Mouse (Mus musculus) heart, embryonic 11.5 days (tissue): Measurements from ENCODE around the gene Arhgef17. TPM values are rescaled to one million over a fixed set of nuclear protein-coding genes. Genes with fewer than 3 reads are reported as not detected.

Experiments used
- ATAC-seq: fragments of 200-750 bp; cut with Nextera tagmentation; replicated peaks from 2 replicates; pipeline ENCODE4 v1.8.0; 2017; ENCODE audit warnings: moderate library complexity; ENCODE audit not compliant: insufficient number of reproducible peaks, low FRiP score, low TSS enrichment
- H3K27ac ChIP-seq: fragments of 300-500 bp; sonication (generic); 2 replicates; pipeline ENCODE4 v1.5.1; 2014; ENCODE audit warnings: mild to moderate bottlenecking, low read depth, low read length
- H3K27me3 ChIP-seq: fragments of 300-500 bp; sonication (generic); 2 replicates; pipeline ENCODE4 v1.6.1; 2014; ENCODE audit warnings: mild to moderate bottlenecking, low read length, mixed read lengths; ENCODE audit not compliant: control insufficient read depth, insufficient read depth
- H3K36me3 ChIP-seq: fragments of 300-500 bp; sonication (generic); 2 replicates; pipeline ENCODE4 v1.6.1; 2014; ENCODE audit warnings: mild to moderate bottlenecking, low read length, moderate library complexity, mixed read lengths; ENCODE audit not compliant: control insufficient read depth, insufficient read depth
- H3K4me1 ChIP-seq: fragments of 300-500 bp; sonication (generic); 2 replicates; pipeline ENCODE4 v1.6.1; 2014; ENCODE audit warnings: low read length; ENCODE audit not compliant: control insufficient read depth, insufficient read depth
- H3K4me2 ChIP-seq: fragments of 300-500 bp; sonication (generic); 2 replicates; pipeline ENCODE4 v1.6.1; 2014; ENCODE audit warnings: mild to moderate bottlenecking, moderate library complexity
- H3K4me3 ChIP-seq: fragments of 300-500 bp; sonication (generic); 2 replicates; pipeline ENCODE4 v1.5.1; 2014; ENCODE audit warnings: low read depth, low read length
- H3K9ac ChIP-seq: fragments of 300-500 bp; sonication (generic); 2 replicates; pipeline ENCODE4 v1.6.1; 2014; ENCODE audit warnings: mild to moderate bottlenecking, low read depth, low read length, moderate library complexity
- H3K9me3 ChIP-seq: fragments of 300-500 bp; sonication (generic); replicated peaks from 2 replicates; pipeline ENCODE4 v1.6.1; 2016; ENCODE audit warnings: low read length; ENCODE audit not compliant: control insufficient read depth
- WGBS: fragments of 180-500 bp; shearing (Covaris S2); extraction: QIAGEN DNeasy Blood & Tissue Kit; methylation state at CpG from one replicate; pipeline ENCODE4 v1.1.7; 2014; ENCODE audit not compliant: insufficient replicate concordance; 5-methylcytosine and 5-hydroxymethylcytosine counted together
- polyA plus RNA-seq: library from polyadenylated mRNA; unstranded; fragments of >200 nt; fragmentation: Nextera tagmentation; extraction: Ambion mirVana; gene quantifications from 2 replicates; pipeline ENCODE4 v1.2.1, GENCODE M21; 2014

Arhgef17 gene
- polyA plus RNA-seq, 1 experiment from 2014 or later: 8.5 TPM

DNA sequence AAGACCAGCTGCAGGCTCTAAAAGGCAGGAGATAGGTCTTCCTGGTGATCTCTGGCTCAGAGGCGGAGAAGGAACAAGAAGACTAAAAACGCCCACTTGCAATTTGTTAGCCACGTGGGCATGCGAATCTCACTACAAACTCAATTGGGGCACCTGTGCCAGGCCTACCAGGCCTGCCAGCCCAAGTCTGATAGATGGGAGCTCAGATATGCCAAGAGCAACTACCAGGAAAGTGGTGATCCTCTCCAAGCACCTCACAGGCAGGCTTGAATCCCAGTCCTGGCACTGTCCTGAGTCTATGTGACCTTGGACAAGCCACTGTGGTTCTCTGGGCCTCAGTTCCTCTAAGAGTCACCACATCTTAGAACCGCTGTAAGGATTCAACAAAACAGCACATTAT lies 70.7 kb downstream of the Arhgef17 start:
- Histone ChIP-seq H3K4me1 (peaks cover 20% of the 10 kb centered on the region), H3K4me3 (no peak overlapping the region)
- ATAC-seq: no peak

DNA sequence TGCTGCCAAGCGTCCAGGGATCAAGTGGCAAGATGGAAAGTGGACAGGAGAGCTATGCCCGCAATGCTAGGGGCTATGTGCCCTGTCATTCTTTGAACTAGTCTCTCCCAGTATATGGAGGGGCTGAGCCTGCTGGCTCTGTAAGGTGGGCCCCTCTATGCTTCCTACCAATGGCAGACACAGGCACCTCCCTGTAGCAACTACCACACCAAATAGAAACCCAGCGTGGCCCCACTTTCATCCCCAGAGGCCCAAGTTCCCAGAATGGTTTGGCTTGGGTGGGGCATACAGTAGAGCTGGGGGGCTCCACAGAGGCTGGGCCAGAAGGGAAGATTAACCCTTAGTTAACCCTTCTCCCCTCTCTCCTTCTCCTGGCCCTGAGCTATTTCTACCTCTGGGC lies 71.5 kb downstream of the Arhgef17 start:
- no peaks in the 10 kb centered on the region for H3K27me3 ChIP-seq
- H3K9ac ChIP-seq: no peak overlapping the region
- H3K27ac ChIP-seq: no peak overlapping the region
- 75% methylated on average over 3 of the region's 3 CpGs for WGBS
- no peaks in the 10 kb centered on the region for H3K9me3 ChIP-seq
- no peak for ATAC-seq
- H3K4me1 ChIP-seq: peaks cover 23% of the 10 kb centered on the region
- H3K4me3 ChIP-seq: no peak overlapping the region
- H3K36me3 ChIP-seq: no peaks in the 10 kb centered on the region
- H3K4me2 ChIP-seq: no peak overlapping the region; the same call in 1 of the 2 replicates

More for the DNA sequence above, 70.7 kb downstream of the Arhgef17 start:
- H3K36me3 ChIP-seq: no peaks in the 10 kb centered on the region
- no peak overlapping the region for H3K27ac ChIP-seq
- no peaks in the 10 kb centered on the region for H3K9me3 ChIP-seq
- 83% methylated on average over 5 of the region's 5 CpGs for WGBS
- no peak overlapping the region for H3K9ac ChIP-seq
- H3K27me3 ChIP-seq: no peaks in the 10 kb centered on the region
- no peak overlapping the region for H3K4me2 ChIP-seq

GRCm38 (mm10) chr7:100855795-100856573 lies 75.9 kb downstream of the Arhgef17 start:
- H3K36me3 ChIP-seq: no peaks in the 10 kb centered on the region
- H3K4me3 ChIP-seq: no peak overlapping the region
- no peaks in the 10 kb centered on the region for H3K27me3 ChIP-seq
- no peak overlapping the region for H3K9ac ChIP-seq
- no peak for ATAC-seq
- WGBS: 66% methylated on average over 5 of the region's 5 CpGs
- peaks cover 49% of the 10 kb centered on the region for H3K4me1 ChIP-seq
- H3K27ac ChIP-seq: no peak overlapping the region
- no peaks in the 10 kb centered on the region for H3K9me3 ChIP-seq
- H3K4me2 ChIP-seq: 0 out of 2 replicates have a peak overlapping the region, but pooled peaks have one; percentile 3

- 42% methylated on average over 4 of the region's 4 CpGs for WGBS
- Histone ChIP-seq H3K4me2 (no peak overlapping the region), H3K27ac (no peak overlapping the region), H3K9me3 (no peaks in the 10 kb centered on the region), H3K9ac (no peak overlapping the region), H3K27me3 (no peaks in the 10 kb centered on the region), H3K4me3 (no peak overlapping the region), H3K36me3 (no peaks in the 10 kb centered on the region), H3K4me1 (peaks cover 42% of the 10 kb centered on the region)
- ATAC-seq: no peak
Measured at GRCm38 (mm10) chr7:100855300-100855699, 76.6 kb downstream of the Arhgef17 start.

DNA sequence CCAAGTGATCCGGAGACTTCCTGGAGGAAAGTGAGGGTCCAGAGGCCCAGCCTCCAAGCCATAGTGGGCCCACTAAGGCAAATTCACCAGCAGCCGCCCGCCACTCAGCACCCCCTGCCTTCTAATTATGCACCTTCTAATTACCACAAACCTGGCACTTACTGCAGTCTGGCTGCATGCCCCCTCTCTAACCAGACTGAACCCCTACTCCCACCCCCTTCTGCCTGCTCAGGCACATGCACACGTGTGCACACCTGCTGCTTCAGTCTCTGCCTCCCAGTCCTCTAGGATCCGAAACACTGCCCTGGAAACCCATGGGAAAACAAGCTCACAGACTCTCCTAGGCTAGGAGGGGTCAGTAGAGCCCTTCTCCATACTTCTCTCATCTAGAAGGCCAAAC lies 77.0 kb downstream of the Arhgef17 start:
- no peak overlapping the region for H3K27ac ChIP-seq
- no peak overlapping the region for H3K4me3 ChIP-seq
- no peak for ATAC-seq
- no peaks in the 10 kb centered on the region for H3K27me3 ChIP-seq
- H3K9ac ChIP-seq: no peak overlapping the region
- H3K36me3 ChIP-seq: no peaks in the 10 kb centered on the region
- no peak overlapping the region for H3K4me2 ChIP-seq
- no peaks in the 10 kb centered on the region for H3K9me3 ChIP-seq
- 69% methylated on average over 5 of the region's 5 CpGs for WGBS
- H3K4me1 ChIP-seq: peaks cover 37% of the 10 kb centered on the region

DNA sequence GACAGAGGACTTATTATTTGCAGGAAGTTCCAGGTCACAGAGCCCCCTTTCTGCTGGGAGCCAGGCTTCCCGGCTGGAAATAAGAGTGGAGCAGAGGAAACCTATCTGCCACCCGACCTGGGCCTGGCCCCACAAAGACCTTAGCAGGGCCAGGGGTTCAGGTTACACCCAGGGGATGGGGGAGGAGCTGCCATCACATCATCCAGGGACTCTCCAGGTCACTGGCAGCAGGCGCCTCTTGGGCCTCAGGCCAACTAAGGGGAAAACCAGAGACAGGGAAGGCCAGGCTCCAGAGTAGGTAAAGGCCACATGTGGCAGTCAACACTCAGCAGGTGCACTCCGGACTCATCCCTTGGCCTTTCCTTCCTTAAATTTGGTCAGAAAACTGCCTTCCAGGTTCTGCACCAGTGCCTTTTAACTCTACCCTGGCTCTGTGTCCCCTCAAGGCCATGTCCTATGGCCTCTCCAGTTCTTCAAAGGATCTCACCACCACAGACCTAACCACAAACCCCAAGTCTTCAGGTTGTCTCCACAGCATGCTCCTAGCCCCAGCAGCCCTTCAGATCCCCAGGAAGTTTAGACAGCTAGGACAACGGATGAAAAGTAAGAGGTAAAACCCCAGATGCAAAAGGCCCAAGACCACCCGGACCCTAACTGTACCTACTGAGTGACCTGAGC lies 77.6 kb downstream of the Arhgef17 start:
- H3K27me3 ChIP-seq: no peaks in the 10 kb centered on the region
- H3K4me3 ChIP-seq: no peak overlapping the region
- no peak for ATAC-seq
- 43% methylated on average over 6 of the region's 6 CpGs for WGBS
- H3K4me1 ChIP-seq: peaks cover 34% of the 10 kb centered on the region
- H3K4me2 ChIP-seq: no peak overlapping the region
- H3K27ac ChIP-seq: no peak overlapping the region
- H3K36me3 ChIP-seq: 0 out of 2 replicates have a peak, but pooled peaks cover 2% of the 10 kb centered on the region
- no peaks in the 10 kb centered on the region for H3K9me3 ChIP-seq
- H3K9ac ChIP-seq: 0 out of 2 replicates have a peak overlapping the region, but pooled peaks have one; percentile 8

DNA sequence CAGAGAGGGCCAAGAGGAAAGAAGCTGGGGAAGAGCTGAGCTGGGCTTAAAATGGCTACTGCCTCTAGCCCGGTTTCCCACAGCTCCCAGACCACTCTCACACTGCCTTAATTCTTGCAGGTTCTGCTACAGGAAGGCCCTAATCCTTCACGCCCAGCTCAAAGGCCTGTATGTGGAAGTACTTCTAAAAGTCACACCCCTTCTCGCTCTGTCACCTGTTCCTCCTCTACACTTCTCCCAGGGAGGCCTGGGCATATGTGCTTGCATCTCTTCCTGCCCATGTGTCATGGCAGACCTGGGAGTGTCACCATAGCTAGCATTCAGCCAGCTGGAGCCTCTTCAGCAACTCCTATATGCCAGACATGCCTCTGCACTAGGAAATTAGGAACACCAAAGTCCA lies 78.5 kb downstream of the Arhgef17 start:
- no peaks in the 10 kb centered on the region for H3K27me3 ChIP-seq
- H3K9ac ChIP-seq: no peak overlapping the region
- WGBS: 78% methylated on average over 3 of the region's 3 CpGs
- H3K9me3 ChIP-seq: no peaks in the 10 kb centered on the region
- no peak for ATAC-seq
- H3K4me1 ChIP-seq: peaks cover 34% of the 10 kb centered on the region
- 0 out of 2 replicates have a peak, but pooled peaks cover 2% of the 10 kb centered on the region for H3K36me3 ChIP-seq
- H3K4me2 ChIP-seq: no peak overlapping the region
- H3K27ac ChIP-seq: no peak overlapping the region
- no peak overlapping the region for H3K4me3 ChIP-seq

DNA sequence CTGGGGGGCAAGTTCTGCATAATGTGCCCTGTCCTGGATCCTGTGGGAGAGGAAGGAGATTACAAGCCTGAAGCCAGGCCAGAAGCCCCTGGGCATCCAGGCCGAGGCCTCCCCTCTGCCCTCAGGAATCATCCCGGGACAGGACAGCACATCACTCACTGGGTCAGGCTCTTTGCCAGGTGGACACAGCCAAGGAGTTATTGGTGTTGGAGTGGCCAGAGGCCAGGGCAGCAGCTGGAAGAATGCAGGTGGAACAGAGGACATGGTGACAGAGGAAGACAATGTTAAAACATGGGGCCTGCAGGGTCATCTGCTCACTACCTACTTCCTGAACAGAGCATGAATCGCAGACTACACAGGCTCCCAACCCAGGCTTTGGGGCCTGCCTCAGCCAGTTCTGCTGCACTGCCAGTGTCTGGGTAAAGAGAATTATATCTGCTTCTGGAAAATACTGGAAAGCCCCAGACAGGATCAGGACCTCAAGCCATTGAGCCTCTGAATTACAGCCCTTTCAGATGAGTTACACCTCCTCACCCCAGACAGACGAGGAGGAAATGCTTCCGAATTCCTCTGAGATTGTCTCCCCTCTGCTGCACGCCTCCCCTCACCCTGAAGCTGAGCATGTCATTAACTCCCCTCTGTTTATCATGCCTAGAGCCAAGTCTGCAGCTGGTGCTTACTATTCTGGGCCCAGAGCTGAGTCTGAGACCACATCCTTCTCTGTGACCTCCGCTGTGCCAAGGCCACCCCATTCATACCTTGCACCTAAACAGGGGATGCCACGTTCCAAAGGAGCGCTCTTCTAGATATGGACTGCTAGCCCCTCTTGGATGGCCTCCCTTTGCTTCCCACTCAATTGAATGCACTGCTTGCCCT lies 80.2 kb downstream of the Arhgef17 start:
- no peak overlapping the region; the same call in 1 of the 2 replicates for H3K27ac ChIP-seq
- 58% methylated on average over 9 of the region's 9 CpGs for WGBS
- peaks cover 34% of the 10 kb centered on the region for H3K4me1 ChIP-seq
- no peak overlapping the region for H3K9ac ChIP-seq
- H3K9me3 ChIP-seq: no peaks in the 10 kb centered on the region
- H3K27me3 ChIP-seq: no peaks in the 10 kb centered on the region
- ATAC-seq: no peak
- 0 out of 2 replicates have a peak, but pooled peaks cover 2% of the 10 kb centered on the region for H3K36me3 ChIP-seq
- H3K4me2 ChIP-seq: no peak overlapping the region
- no peak overlapping the region for H3K4me3 ChIP-seq
